Mouse (Mus musculus) E14TG2a.4 (cell line): ENCODE data around the gene Zc3h4.

Source experiments
- CTCF ChIP-seq: conservative IDR thresholded peaks from 2 replicates; pipeline ENCODE4 v1.5.1; 2014; ENCODE audit warnings: low read length
- NANOG ChIP-seq: IDR thresholded peaks from 2 replicates; pipeline ENCODE4 v1.6.1; 2014; ENCODE audit warnings: borderline replicate concordance, low read length, mixed read lengths

GRCm38 (mm10) chr7:16411100-16411499 lies 10.4 kb downstream of the Zc3h4 start:
- TF ChIP-seq CTCF (no peak), NANOG (no peak)
